Mouse (Mus musculus) lung, adult 2 months (tissue): ENCODE measurements at regions not wholly inside any gene's neighbourhood (a gene's known extent, or its start where the extent isn't known, plus 50 kb on each side); places are given as distances from the start of the nearest gene placed in this dataset.

ENCODE experiments used
- CTCF ChIP-seq: fragments of 200-500 bp; IDR thresholded peaks from 2 replicates; pipeline ENCODE4 v1.5.1; 2011; ENCODE audit warnings: mild to moderate bottlenecking, low read length, control low read depth; ENCODE audit not compliant: insufficient read depth
- POLR2A ChIP-seq: fragments of 200-500 bp; IDR thresholded peaks from 2 replicates; pipeline ENCODE4 v1.6.1; 2011; ENCODE audit warnings: low read depth, mild to moderate bottlenecking, control low read depth, low read length, borderline replicate concordance; ENCODE audit errors: extremely low read depth

- no peak for TF ChIP-seq CTCF
- no peak for TF ChIP-seq POLR2A
These were observed 398.9 kb upstream of the Kazn start for GRCm38 (mm10) chr4:142638057-142638456.
